Mouse (Mus musculus): ENCODE results near the gene Il6. TPM values are rescaled to one million over a fixed set of nuclear protein-coding genes. Genes with fewer than 3 reads are reported as not detected.
"Not testable (repeated sequence)": the region's sequence is repeated elsewhere in the genome, so short reads cannot be mapped to it uniquely, and the experiment has no call there.

The Il6 gene
- not detected in 2 replicates for polyA plus RNA-seq (2016; fragmentation: Nextera tagmentation; extraction: Ambion mirVana)

- WGBS: 66% methylated on average over 16 of the region's 16 CpGs
Measured at GRCm38 (mm10) chr5:30012726-30013503, at the start of gene Il6. Gene Il6, plus strand, starts transcription at chr5:30013114.

GRCm38 (mm10) chr5:29963488-29963887 is 49.4 kb upstream of the Il6 start:
- Histone ChIP-seq H3K9ac (no peak overlapping the region), H3K4me3 (no peak overlapping the region), H3K27ac (no peak overlapping the region), H3K4me2 (replicated peaks) (no peak overlapping the region), H3K36me3 (no peaks in the 10 kb centered on the region), H3K9me3 (replicated peaks) (no peaks in the 10 kb centered on the region), H3K27me3 (no peaks in the 10 kb centered on the region), H3K4me1 (no peaks in the 10 kb centered on the region)
- WGBS: 82% methylated on average over 1 of the region's 1 CpGs
- no peak for ATAC-seq (ENCODE audit: low FRiP score)

More at GRCm38 (mm10) chr5:30012726-30013503, at the start of gene Il6:
- H3K4me2 ChIP-seq (replicated peaks): no peak within 1 kb of the TSS
- H3K4me1 ChIP-seq: no peaks in the 10 kb centered on the region
- H3K4me3 ChIP-seq: no peak within 1 kb of the TSS
- no peak for ATAC-seq (ENCODE audit: low FRiP score)
- H3K27me3 ChIP-seq: no peaks in the 10 kb centered on the region
- H3K9ac ChIP-seq: no peak within 1 kb of the TSS
- no peaks in the 10 kb centered on the region for H3K36me3 ChIP-seq
- no peak within 1 kb of the TSS for H3K27ac ChIP-seq
- H3K9me3 ChIP-seq (replicated peaks): no peaks in the 10 kb centered on the region

DNA sequence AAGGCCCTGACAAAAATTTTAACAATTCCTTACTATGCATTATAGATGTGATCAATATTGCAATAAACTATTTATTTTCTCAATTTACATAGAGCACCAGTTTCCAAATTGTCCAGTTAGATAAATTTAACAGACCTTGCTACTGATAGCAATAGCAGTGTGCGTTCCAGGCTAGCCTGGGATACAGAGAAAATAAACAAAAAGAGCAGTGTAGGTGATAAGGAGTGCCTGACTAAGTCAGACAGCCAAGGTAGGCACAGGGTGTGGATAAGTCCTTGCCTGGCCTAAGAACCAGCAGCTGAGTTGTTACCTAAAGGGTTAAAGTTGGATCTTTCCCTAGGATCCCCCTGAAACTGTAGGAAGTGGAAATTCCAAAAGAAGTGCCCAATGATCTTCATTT is 42.7 kb upstream of the Il6 start:
- ATAC-seq (ENCODE audit: low FRiP score): no peak
- Histone ChIP-seq H3K27ac (no peak overlapping the region), H3K4me2 (replicated peaks) (no peak overlapping the region), H3K4me1 (no peaks in the 10 kb centered on the region), H3K36me3 (no peaks in the 10 kb centered on the region), H3K9me3 (replicated peaks) (no peaks in the 10 kb centered on the region), H3K27me3 (no peaks in the 10 kb centered on the region), H3K4me3 (no peak overlapping the region), H3K9ac (no peak overlapping the region)
- 89% methylated on average over 1 of the region's 1 CpGs for WGBS

DNA sequence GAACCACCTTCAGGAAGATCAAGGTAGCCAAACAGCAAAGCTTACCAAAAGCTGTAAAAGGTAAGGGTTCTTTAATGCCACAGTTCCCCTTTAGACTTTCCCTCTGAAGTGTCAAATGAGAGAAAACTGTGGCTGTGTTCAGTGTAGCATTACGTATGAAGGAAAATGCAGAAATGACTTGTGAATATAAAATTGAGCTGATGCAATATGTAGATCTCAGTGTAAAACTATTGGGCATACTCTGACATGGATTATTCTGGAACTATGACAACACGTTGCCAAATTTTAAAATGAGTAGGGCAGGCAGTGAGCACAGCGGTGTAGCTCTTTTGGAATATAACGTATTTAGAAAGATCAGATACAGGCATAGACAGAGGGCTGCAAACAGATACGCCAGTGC is 40.1 kb upstream of the Il6 start:
- Histone ChIP-seq H3K9ac (no peak overlapping the region), H3K27me3 (no peaks in the 10 kb centered on the region), H3K4me3 (no peak overlapping the region), H3K27ac (no peak overlapping the region), H3K4me2 (replicated peaks) (no peak overlapping the region), H3K4me1 (no peaks in the 10 kb centered on the region), H3K36me3 (no peaks in the 10 kb centered on the region), H3K9me3 (replicated peaks) (no peaks in the 10 kb centered on the region)
- WGBS: 90% methylated on average over 5 of the region's 5 CpGs
- no peak for ATAC-seq (ENCODE audit: low FRiP score)

- no peaks in the 10 kb centered on the region for H3K9me3 ChIP-seq (replicated peaks)
- 78% methylated on average over 1 of the region's 1 CpGs for WGBS
Measured at GRCm38 (mm10) chr5:29973533-29973932, 39.4 kb upstream of the Il6 start.

DNA sequence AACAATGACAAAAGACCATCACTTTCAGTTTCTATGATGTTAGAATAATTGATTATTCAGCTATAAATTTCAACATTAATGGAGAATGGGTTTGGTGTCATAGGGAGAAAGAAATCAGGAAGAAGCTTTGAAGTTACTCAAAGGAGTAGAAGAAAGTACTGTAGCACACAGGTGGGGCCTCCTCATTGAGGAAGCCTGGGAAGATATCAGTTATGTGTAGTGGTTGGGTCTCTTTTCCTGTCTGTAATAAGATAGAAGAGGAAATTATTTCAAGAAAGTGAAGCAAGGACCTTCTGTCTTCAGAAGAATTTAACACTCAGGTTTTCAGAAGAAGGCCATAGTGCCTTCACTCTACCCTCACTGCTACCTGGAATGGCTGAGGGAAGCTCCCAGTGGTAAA is 38.8 kb upstream of the Il6 start:
- Histone ChIP-seq H3K9ac (no peak overlapping the region), H3K4me3 (no peak overlapping the region), H3K27ac (no peak overlapping the region), H3K4me2 (replicated peaks) (no peak overlapping the region), H3K4me1 (no peaks in the 10 kb centered on the region), H3K36me3 (no peaks in the 10 kb centered on the region), H3K27me3 (no peaks in the 10 kb centered on the region), H3K9me3 (replicated peaks) (no peaks in the 10 kb centered on the region)
- no peak for ATAC-seq (ENCODE audit: low FRiP score)

More at GRCm38 (mm10) chr5:29973533-29973932, 39.4 kb upstream of the Il6 start:
- H3K4me2 ChIP-seq (replicated peaks): no peak overlapping the region
- no peak overlapping the region for H3K9ac ChIP-seq
- no peak for ATAC-seq (ENCODE audit: low FRiP score)
- H3K36me3 ChIP-seq: no peaks in the 10 kb centered on the region
- H3K4me1 ChIP-seq: no peaks in the 10 kb centered on the region
- H3K27ac ChIP-seq: no peak overlapping the region
- no peaks in the 10 kb centered on the region for H3K27me3 ChIP-seq
- H3K4me3 ChIP-seq: no peak overlapping the region

DNA sequence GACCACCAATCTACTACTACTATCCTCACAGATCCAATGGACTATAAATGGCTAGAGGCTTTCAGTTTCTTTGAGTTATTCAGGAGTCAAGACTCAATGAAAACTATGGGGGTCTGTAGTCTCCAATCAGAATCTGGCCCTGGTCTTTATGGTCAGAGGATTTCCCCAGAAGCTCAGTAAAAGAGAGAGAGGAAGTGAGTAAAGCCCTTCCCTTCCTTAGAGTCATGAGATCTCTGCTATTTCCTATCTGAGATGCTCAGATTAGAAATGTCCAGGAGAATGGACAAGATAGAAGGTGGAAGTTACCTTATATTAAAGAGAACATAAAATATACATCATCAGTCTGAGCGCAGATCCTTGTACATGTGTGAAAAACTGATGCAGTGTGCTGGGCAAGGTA is 19.3 kb upstream of the Il6 start:
- Histone ChIP-seq H3K4me2 (replicated peaks) (no peak overlapping the region), H3K27me3 (no peaks in the 10 kb centered on the region), H3K9me3 (replicated peaks) (no peaks in the 10 kb centered on the region), H3K4me3 (no peak overlapping the region), H3K36me3 (no peaks in the 10 kb centered on the region), H3K9ac (no peak overlapping the region), H3K4me1 (no peaks in the 10 kb centered on the region), H3K27ac (no peak overlapping the region)
- whole genome bisulfite sequencing: 100% methylated on average over 1 of the region's 1 CpGs
- no peak for ATAC-seq (ENCODE audit: low FRiP score)

- no peaks in the 10 kb centered on the region for H3K36me3 ChIP-seq
- ATAC-seq (ENCODE audit: low FRiP score): no peak
- H3K27me3 ChIP-seq: no peaks in the 10 kb centered on the region
- H3K27ac ChIP-seq: no peak overlapping the region
- no peaks in the 10 kb centered on the region for H3K4me1 ChIP-seq
- H3K9ac ChIP-seq: no peak overlapping the region
- H3K4me2 ChIP-seq (replicated peaks): no peak overlapping the region
- whole genome bisulfite sequencing: 88% methylated on average over 1 of the region's 1 CpGs
- no peaks in the 10 kb centered on the region for H3K9me3 ChIP-seq (replicated peaks)
- no peak overlapping the region for H3K4me3 ChIP-seq
Measured at GRCm38 (mm10) chr5:29994344-29994743, 18.6 kb upstream of the Il6 start.

- H3K4me2 ChIP-seq (replicated peaks): no peak overlapping the region
- H3K9me3 ChIP-seq (replicated peaks): no peaks in the 10 kb centered on the region
- no peak overlapping the region for H3K4me3 ChIP-seq
- ATAC-seq (ENCODE audit: low FRiP score): no peak
- no peak overlapping the region for H3K27ac ChIP-seq
- H3K4me1 ChIP-seq: no peaks in the 10 kb centered on the region
- H3K27me3 ChIP-seq: no peaks in the 10 kb centered on the region
- no peaks in the 10 kb centered on the region for H3K36me3 ChIP-seq
- 93% methylated on average over 1 of the region's 1 CpGs for WGBS
- H3K9ac ChIP-seq: no peak overlapping the region
Measured at GRCm38 (mm10) chr5:29997351-29997750, 15.6 kb upstream of the Il6 start.

DNA sequence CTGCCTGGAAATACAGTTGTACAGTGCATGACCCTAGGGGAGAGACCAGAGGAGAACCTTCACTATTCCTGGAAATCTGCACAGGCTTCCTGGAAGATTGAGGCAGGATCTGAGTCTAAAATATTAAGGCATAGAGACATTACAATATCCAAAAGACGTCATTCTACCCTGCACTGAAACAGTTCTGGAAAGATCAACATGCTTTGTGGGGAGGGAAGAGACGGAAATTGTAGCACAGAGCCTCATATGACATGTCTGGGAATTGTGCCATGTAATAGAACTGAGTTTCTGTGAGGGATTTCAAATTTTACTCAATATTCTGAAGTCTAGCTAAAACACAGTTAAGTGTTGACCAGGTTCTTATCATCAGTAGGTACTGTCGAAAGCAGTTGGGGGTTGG is 12.0 kb upstream of the Il6 start:
- Histone ChIP-seq H3K4me2 (replicated peaks) (no peak overlapping the region), H3K27ac (no peak overlapping the region), H3K4me3 (no peak overlapping the region), H3K9ac (no peak overlapping the region), H3K27me3 (no peaks in the 10 kb centered on the region), H3K4me1 (no peaks in the 10 kb centered on the region), H3K9me3 (replicated peaks) (no peaks in the 10 kb centered on the region), H3K36me3 (no peaks in the 10 kb centered on the region)
- 76% methylated on average over 3 of the region's 3 CpGs for WGBS
- no peak for ATAC-seq (ENCODE audit: low FRiP score)

- H3K9ac ChIP-seq: no peak overlapping the region
- WGBS: 69% methylated on average over 2 of the region's 2 CpGs
- no peaks in the 10 kb centered on the region for H3K36me3 ChIP-seq
- no peak overlapping the region for H3K4me2 ChIP-seq (replicated peaks)
- no peaks in the 10 kb centered on the region for H3K9me3 ChIP-seq (replicated peaks)
- H3K27me3 ChIP-seq: no peaks in the 10 kb centered on the region
- H3K4me1 ChIP-seq: no peaks in the 10 kb centered on the region
- no peak overlapping the region for H3K4me3 ChIP-seq
- no peak overlapping the region for H3K27ac ChIP-seq
- ATAC-seq (ENCODE audit: low FRiP score): no peak
Measured at GRCm38 (mm10) chr5:30014580-30014979, 1.7 kb downstream of the Il6 start.

- not testable (repeated sequence) for H3K4me2 ChIP-seq (replicated peaks)
Measured at GRCm38 (mm10) chr5:30035862-30036261, 22.9 kb downstream of the Il6 start.

DNA sequence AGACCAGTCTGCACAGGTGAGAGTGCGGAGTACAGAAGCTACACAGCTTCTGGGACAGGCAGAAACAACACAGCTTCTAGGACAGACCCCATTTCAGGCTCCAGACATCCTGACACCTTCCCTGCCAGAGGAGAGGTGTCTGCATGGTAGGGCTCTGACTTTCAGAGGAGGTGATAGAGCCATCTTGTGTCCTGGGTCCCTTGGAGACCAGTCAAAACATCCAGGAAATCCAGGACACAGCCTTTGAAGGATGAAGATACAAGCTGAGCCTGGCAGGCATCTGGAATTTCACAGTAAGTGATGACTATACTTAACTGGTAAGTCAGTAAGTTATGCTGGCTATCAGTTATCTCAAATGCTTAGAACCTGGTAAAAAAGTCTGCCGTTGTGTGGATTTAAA is 24.2 kb downstream of the Il6 start:
- not testable (repeated sequence) for H3K27ac ChIP-seq; H3K27me3 ChIP-seq; H3K4me3 ChIP-seq; H3K9ac ChIP-seq; H3K4me1 ChIP-seq; ATAC-seq (ENCODE audit: low FRiP score); H3K36me3 ChIP-seq; H3K4me2 ChIP-seq (replicated peaks); H3K9me3 ChIP-seq (replicated peaks)
- 96% methylated on average over 2 of the region's 2 CpGs for WGBS

More at GRCm38 (mm10) chr5:30035862-30036261, 22.9 kb downstream of the Il6 start:
- not testable (repeated sequence) for ATAC-seq (ENCODE audit: low FRiP score); H3K4me3 ChIP-seq; H3K4me1 ChIP-seq; H3K27ac ChIP-seq; H3K36me3 ChIP-seq; H3K9me3 ChIP-seq (replicated peaks); H3K9ac ChIP-seq; H3K27me3 ChIP-seq
- 91% methylated on average over 4 of the region's 4 CpGs for WGBS

All from hindbrain, embryonic 12.5 days (tissue).